Mouse (Mus musculus) lung, embryonic 16.5 days (tissue): ENCODE results near the gene Phf21a. TPM values are rescaled to one million over a fixed set of nuclear protein-coding genes. Genes with fewer than 3 reads are reported as not detected.
A peak's percentile ranks its signal among the peaks of the same experiment; 100 is the strongest.

ENCODE experiments used
- ATAC-seq: fragments of 200-750 bp; cut with Nextera tagmentation; 2 replicates; pipeline ENCODE4 v1.8.0; 2017; ENCODE audit warnings: low read depth, mild to moderate bottlenecking, moderate library complexity
- H3K27ac ChIP-seq: fragments of 300-500 bp; sonication (generic); 2 replicates; pipeline ENCODE4 v1.5.1; 2014; ENCODE audit warnings: mild to moderate bottlenecking, control low read depth, low read length
- H3K27me3 ChIP-seq: fragments of 300-500 bp; sonication (generic); 2 replicates; pipeline ENCODE4 v1.6.1; 2014; ENCODE audit warnings: low read depth, low read length, mixed read lengths; ENCODE audit not compliant: control insufficient read depth, insufficient read depth
- H3K36me3 ChIP-seq: fragments of 300-500 bp; sonication (generic); 2 replicates; pipeline ENCODE4 v1.6.1; 2014; ENCODE audit warnings: low read length; ENCODE audit not compliant: control insufficient read depth, insufficient read depth
- H3K4me1 ChIP-seq: fragments of 300-500 bp; sonication (generic); replicated peaks from 2 replicates; pipeline ENCODE4 v1.6.1; 2014; ENCODE audit warnings: low read length, mixed read lengths; ENCODE audit not compliant: control insufficient read depth, insufficient read depth
- H3K4me2 ChIP-seq: fragments of 300-500 bp; sonication (generic); 2 replicates; pipeline ENCODE4 v1.6.1; 2014; ENCODE audit warnings: low read depth, low read length, control low read depth
- H3K4me3 ChIP-seq: fragments of 300-500 bp; sonication (generic); 2 replicates; pipeline ENCODE4 v1.5.1; 2014; ENCODE audit warnings: mild to moderate bottlenecking, low read length, control low read depth
- H3K9ac ChIP-seq: fragments of 300-500 bp; sonication (generic); 2 replicates; pipeline ENCODE4 v1.6.1; 2014; ENCODE audit warnings: low read length, control low read depth
- H3K9me3 ChIP-seq: fragments of 300-500 bp; sonication (generic); 2 replicates; pipeline ENCODE4 v1.6.1; 2016; ENCODE audit warnings: low read length; ENCODE audit not compliant: control insufficient read depth
- WGBS: fragments of 180-500 bp; shearing (Covaris S2); extraction: QIAGEN DNeasy Blood & Tissue Kit; methylation state at CpG from one replicate; pipeline ENCODE4 v1.1.7; 2014; 5-methylcytosine and 5-hydroxymethylcytosine counted together
- polyA plus RNA-seq: library from polyadenylated mRNA; unstranded; fragments of >200 nt; fragmentation: Nextera tagmentation; extraction: Ambion mirVana; gene quantifications from 2 replicates; pipeline ENCODE4 v1.2.1, GENCODE M21; 2015

Gene Phf21a
- polyA plus RNA-seq, 1 experiment from 2014 or later, result 31.4 TPM

DNA sequence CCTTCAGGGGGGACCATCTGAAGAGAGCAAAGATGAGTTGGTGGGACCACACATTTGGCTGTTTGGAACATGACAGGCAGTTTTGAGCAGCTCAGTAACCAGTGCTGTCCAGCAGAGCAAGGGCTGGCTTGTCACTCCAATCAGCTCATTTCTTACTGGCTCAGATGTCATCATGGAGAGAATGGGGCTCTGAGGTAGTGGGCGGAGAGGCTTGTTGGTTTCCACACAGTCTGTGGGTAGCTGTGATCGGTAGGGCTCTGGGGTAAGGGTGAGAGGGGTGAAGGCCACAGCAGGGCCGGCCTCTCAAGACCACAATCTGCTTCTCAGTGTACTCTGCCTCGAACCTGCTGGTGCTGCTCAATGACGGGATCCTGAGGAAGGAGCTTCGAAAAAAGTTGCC is 283.4 kb downstream of the Phf21a start:
- peaks cover 20% of the 10 kb centered on the region for H3K4me1 ChIP-seq
- H3K27ac ChIP-seq, result no peak overlapping the region
- H3K4me2 ChIP-seq, result peak overlapping the region; percentile 98
- H3K9ac ChIP-seq, result peak overlapping the region; percentile 84
- H3K4me3 ChIP-seq, result peak overlapping the region; percentile 92; the same call in 1 of the 2 replicates
- H3K36me3 ChIP-seq, result peaks cover 17% of the 10 kb centered on the region
- 72% methylated on average over 6 of the region's 6 CpGs for WGBS
- no peaks in the 10 kb centered on the region for H3K9me3 ChIP-seq
- peaks cover 5% of the 10 kb centered on the region; the same call in 1 of the 2 replicates for H3K27me3 ChIP-seq
- ATAC-seq, result no peak

- peaks cover 18% of the 10 kb centered on the region for H3K4me1 ChIP-seq
- WGBS, result 89% methylated on average over 7 of the region's 7 CpGs
- no peak overlapping the region for H3K4me2 ChIP-seq
- no peak overlapping the region for H3K27ac ChIP-seq
- peaks cover 20% of the 10 kb centered on the region for H3K36me3 ChIP-seq
- no peaks in the 10 kb centered on the region for H3K9me3 ChIP-seq
- H3K27me3 ChIP-seq, result peaks cover under 1% of the 10 kb centered on the region; the same call in 1 of the 2 replicates
- no peak overlapping the region for H3K4me3 ChIP-seq
- H3K9ac ChIP-seq, result no peak overlapping the region
- no peak for ATAC-seq
Measured at GRCm38 (mm10) chr2:92377320-92377719, 284.4 kb downstream of the Phf21a start.

- no peak overlapping the region for H3K27ac ChIP-seq
- no peak for ATAC-seq
- H3K9ac ChIP-seq, result no peak overlapping the region
- no peaks in the 10 kb centered on the region for H3K27me3 ChIP-seq
- H3K9me3 ChIP-seq, result no peaks in the 10 kb centered on the region
- peaks cover 23% of the 10 kb centered on the region for H3K36me3 ChIP-seq
- peaks cover 6% of the 10 kb centered on the region for H3K4me1 ChIP-seq
- no peak overlapping the region for H3K4me3 ChIP-seq
- no peak overlapping the region for H3K4me2 ChIP-seq
- 71% methylated on average over 17 of the region's 17 CpGs for WGBS
Measured at GRCm38 (mm10) chr2:92379783-92380494, 287.0 kb downstream of the Phf21a start.

GRCm38 (mm10) chr2:92380495-92381050 is 287.7 kb downstream of the Phf21a start:
- ATAC-seq, result no peak
- H3K4me2 ChIP-seq, result no peak overlapping the region
- peaks cover 23% of the 10 kb centered on the region for H3K36me3 ChIP-seq
- H3K4me1 ChIP-seq, result peaks cover 6% of the 10 kb centered on the region
- no peaks in the 10 kb centered on the region for H3K9me3 ChIP-seq
- no peak overlapping the region for H3K4me3 ChIP-seq
- H3K27me3 ChIP-seq, result no peaks in the 10 kb centered on the region
- no peak overlapping the region for H3K27ac ChIP-seq
- no peak overlapping the region for H3K9ac ChIP-seq
- WGBS, result 64% methylated on average over 6 of the region's 6 CpGs

DNA sequence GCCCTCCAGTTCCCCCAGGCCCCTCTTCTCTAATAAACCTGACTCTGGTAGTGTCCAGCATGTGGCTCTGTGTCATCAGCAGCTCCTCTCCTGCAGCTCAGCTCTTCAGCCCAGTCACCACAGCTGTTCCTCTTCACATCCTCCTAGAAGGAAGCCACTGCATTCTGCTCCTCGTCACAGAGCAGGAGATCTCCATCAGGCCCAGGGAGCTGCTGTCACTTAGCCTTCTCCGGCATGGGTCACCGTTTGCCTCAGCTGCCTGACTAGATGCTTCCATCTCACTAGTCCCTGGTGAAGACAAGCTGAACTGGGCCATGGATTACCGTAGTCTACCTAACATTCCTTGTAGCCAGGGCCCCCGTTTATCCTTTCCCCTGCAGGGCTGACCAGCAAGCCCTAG is 288.2 kb downstream of the Phf21a start:
- no peaks in the 10 kb centered on the region for H3K27me3 ChIP-seq
- peaks cover 25% of the 10 kb centered on the region for H3K36me3 ChIP-seq
- ATAC-seq, result no peak; the same call in 1 of the 2 replicates
- 73% methylated on average over 5 of the region's 5 CpGs for WGBS
- H3K9me3 ChIP-seq, result no peaks in the 10 kb centered on the region
- H3K4me1 ChIP-seq, result peaks cover under 1% of the 10 kb centered on the region
- no peak overlapping the region for H3K9ac ChIP-seq
- no peak overlapping the region for H3K4me3 ChIP-seq
- H3K4me2 ChIP-seq, result no peak overlapping the region
- H3K27ac ChIP-seq, result no peak overlapping the region

- 87% methylated on average over 5 of the region's 5 CpGs for WGBS
- Histone ChIP-seq H3K4me2 (no peak within 1 kb of the TSS), H3K4me1 (no peaks in the 10 kb centered on the region), H3K27ac (no peak within 1 kb of the TSS), H3K36me3 (peaks cover 27% of the 10 kb centered on the region), H3K9me3 (no peaks in the 10 kb centered on the region), H3K9ac (no peak within 1 kb of the TSS), H3K27me3 (no peaks in the 10 kb centered on the region), H3K4me3 (no peak within 1 kb of the TSS)
- ATAC-seq, result no peak
Measured at GRCm38 (mm10) chr2:92381901-92382588, 289.1 kb downstream of the Phf21a start, which contains the start of gene 1700029I15Rik. 1700029I15Rik (plus strand) TSS chr2:92382538.

- ATAC-seq, result no peak
- no peak overlapping the region for H3K4me3 ChIP-seq
- H3K27me3 ChIP-seq, result no peaks in the 10 kb centered on the region
- WGBS, result 81% methylated on average over 4 of the region's 4 CpGs
- H3K4me2 ChIP-seq, result no peak overlapping the region
- no peak overlapping the region for H3K27ac ChIP-seq
- H3K9ac ChIP-seq, result no peak overlapping the region
- no peaks in the 10 kb centered on the region for H3K9me3 ChIP-seq
- no peaks in the 10 kb centered on the region for H3K4me1 ChIP-seq
- peaks cover 26% of the 10 kb centered on the region for H3K36me3 ChIP-seq
Measured at GRCm38 (mm10) chr2:92382759-92383158, 289.8 kb downstream of the Phf21a start.

DNA sequence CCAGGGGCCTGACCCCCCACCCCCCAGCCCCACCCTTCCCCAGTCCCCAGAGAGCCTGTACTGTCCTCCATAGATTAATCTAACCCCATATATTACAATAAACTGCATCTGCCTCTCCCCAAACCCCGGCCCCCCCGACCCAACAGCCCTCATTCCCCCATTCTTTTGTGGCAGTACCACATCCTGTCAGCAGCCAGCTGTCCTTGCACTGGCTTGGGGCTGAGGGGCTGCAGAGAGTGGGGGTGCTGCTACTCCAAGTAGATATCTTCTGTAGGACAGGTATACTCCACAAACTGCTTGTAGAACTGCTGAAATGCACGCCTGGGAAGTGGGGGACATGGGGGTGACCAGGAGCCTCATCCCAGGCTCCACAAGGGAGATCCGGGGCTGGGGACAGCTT is 291.2 kb downstream of the Phf21a start:
- no peaks in the 10 kb centered on the region for H3K27me3 ChIP-seq
- no peak overlapping the region for H3K27ac ChIP-seq
- 72% methylated on average over 4 of the region's 4 CpGs for WGBS
- peaks cover 9% of the 10 kb centered on the region for H3K4me1 ChIP-seq
- no peak overlapping the region for H3K4me3 ChIP-seq
- no peak overlapping the region for H3K9ac ChIP-seq
- no peaks in the 10 kb centered on the region for H3K9me3 ChIP-seq
- no peak for ATAC-seq
- peaks cover 15% of the 10 kb centered on the region for H3K36me3 ChIP-seq
- H3K4me2 ChIP-seq, result no peak overlapping the region
